Mouse (Mus musculus) gastrocnemius, adult 2 months (tissue): ENCODE measurements at regions not wholly inside any gene's neighbourhood (a gene's known extent, or its start where the extent isn't known, plus 50 kb on each side); places are given as distances from the start of the nearest gene placed in this dataset.

Experiments
- DNase-seq: peaks from one replicate; pipeline ENCODE4 v3.0.0; 2022
- H3K27ac ChIP-seq: fragments of 200-600 bp; 2 replicates; pipeline ENCODE4 v1.8.1; 2022; ENCODE audit warnings: mild to moderate bottlenecking
- H3K4me3 ChIP-seq: fragments of 200-600 bp; 2 replicates; pipeline ENCODE4 v1.8.1; 2022; ENCODE audit warnings: mild to moderate bottlenecking, moderate library complexity
- CTCF ChIP-seq: fragments of 200-600 bp; IDR thresholded peaks from 2 replicates; pipeline ENCODE4 v1.8.1; 2022; ENCODE audit warnings: antibody characterized with exemption, mild to moderate bottlenecking, moderate library complexity
- intact Hi-C: fragments of 180-260 bp; cut with DNase I; formaldehyde crosslinking; loops from one replicate; pipeline ENCODE4 v1.15.1; 2025

- intact Hi-C loops = no loop called here
- no peak overlapping the region for H3K27ac ChIP-seq
- H3K4me3 ChIP-seq = peak overlapping the region; percentile 33
- TF ChIP-seq CTCF = no peak
- DNase-seq = no peak
These were observed 497.1 kb downstream of the Efna5 start for GRCm38 (mm10) chr17:62384053-62384452.

DNA sequence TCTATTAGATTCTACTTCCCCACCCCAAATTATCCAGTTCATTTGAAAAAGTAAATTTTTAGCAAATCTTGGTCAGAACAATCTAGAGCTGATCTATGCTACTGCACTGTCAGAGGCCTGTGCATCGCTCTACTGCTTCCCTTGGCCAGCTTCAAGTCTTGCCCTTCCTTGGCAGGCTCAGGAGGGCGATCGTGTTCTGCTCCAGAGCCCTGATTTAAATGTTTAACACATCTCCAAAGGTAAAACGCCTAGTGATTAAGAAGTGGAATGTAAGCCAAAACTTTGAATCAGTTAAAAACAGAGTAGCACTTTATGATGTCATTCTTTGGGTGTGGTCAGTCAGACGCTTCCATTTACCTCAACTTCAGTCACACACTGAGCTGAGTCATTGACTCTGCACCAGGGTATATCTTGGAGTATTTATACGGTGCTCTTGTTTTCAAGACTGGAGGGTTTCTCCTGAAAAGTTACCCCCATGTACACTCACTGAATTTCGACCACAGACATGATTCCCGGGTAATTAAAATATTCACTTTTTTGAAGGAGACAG is 502.2 kb downstream of the Efna5 start:
- intact Hi-C loops = no loop called here
- no peak overlapping the region for H3K27ac ChIP-seq
- DNase-seq = no peak
- no peak overlapping the region for H3K4me3 ChIP-seq
- no peak for TF ChIP-seq CTCF

DNA sequence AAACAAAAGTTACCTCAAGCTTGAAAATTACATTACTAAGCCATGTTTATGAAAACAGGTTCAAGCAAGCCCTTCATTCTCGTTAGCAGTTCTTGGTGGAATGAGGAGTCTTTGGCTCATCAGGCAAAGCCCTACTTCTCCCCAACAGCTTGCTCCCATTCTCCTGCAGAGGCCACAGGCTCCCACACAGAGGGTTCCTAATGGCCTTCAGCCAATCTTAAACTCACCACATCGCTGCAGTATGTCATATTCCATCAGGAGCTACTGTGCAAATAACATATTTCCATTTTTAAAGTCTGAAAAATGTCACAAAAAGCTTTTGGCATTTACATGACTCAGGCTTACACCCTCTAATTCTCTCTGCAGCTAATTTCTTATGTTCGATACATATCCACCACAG is 512.0 kb downstream of the Efna5 start:
- TF ChIP-seq CTCF = no peak
- intact Hi-C loops = no loop called here
- DNase-seq = no peak

GRCm38 (mm10) chr17:62367937-62368336 is 513.2 kb downstream of the Efna5 start:
- Histone ChIP-seq H3K27ac (no peak overlapping the region), H3K4me3 (no peak overlapping the region)
- no peak for TF ChIP-seq CTCF
- intact Hi-C loops = no loop called here
- DNase-seq = no peak

More for the DNA sequence above, 512.0 kb downstream of the Efna5 start:
- no peak overlapping the region for H3K4me3 ChIP-seq
- no peak overlapping the region for H3K27ac ChIP-seq

GRCm38 (mm10) chr17:62358323-62358722 is 522.8 kb downstream of the Efna5 start:
- no peak overlapping the region for H3K27ac ChIP-seq
- no peak overlapping the region for H3K4me3 ChIP-seq
- no peak for TF ChIP-seq CTCF
- intact Hi-C loops = no loop called here
- no peak for DNase-seq

DNA sequence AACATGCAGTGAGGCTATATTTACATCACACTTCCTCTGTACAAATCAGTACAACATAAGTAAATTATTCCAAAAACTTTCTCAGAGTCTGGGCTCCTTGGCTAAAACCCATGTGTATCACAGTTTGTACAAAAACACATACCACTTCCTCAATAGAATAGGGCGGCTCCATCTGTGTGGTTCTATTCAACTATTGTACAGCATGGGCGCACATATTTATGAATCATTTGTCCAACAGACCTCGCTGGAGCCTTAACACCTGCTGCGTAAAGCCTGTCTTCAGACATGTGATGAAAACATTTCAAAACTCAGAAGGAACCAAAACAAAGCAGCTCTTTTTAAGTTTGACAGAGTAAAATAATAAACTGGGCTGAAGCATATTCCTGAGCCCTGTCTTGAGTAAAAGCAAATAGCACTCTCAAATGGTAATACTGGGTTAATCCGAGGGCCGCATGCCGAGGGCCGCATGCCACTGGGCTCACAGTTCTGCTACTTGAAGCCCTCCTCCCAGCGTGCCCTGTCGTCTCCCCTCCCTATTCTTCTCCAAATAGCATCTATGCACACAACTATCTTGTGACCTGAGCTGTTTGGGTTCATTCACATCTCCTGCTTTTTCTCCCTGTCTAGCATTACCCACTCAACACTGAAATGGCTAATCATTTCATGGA is 543.1 kb downstream of the Efna5 start:
- intact Hi-C loops = no loop called here
- DNase-seq = no peak
- Histone ChIP-seq H3K4me3 (no peak overlapping the region), H3K27ac (no peak overlapping the region)
- no peak for TF ChIP-seq CTCF

DNA sequence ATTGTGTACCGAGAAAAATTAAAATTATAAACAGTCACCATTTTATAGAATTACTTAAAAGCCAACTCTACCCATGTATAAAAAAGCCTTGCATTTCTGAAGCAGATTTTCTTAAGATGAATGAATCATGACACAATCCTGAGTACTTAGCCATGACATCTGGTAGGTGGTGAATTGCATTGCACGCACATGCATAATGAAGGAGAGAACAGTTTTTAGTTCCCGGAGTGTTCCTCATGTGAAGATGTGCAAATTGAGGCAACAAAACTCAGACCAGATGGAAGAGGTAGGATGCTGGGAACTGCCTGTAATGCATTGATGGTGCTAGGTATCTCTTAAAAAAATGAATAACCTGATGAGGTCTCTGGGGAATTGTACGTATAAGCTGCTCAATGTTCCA is 550.9 kb downstream of the Efna5 start:
- Histone ChIP-seq H3K4me3 (no peak overlapping the region), H3K27ac (no peak overlapping the region)
- intact Hi-C loops = no loop called here
- no peak for DNase-seq
- no peak for TF ChIP-seq CTCF

DNA sequence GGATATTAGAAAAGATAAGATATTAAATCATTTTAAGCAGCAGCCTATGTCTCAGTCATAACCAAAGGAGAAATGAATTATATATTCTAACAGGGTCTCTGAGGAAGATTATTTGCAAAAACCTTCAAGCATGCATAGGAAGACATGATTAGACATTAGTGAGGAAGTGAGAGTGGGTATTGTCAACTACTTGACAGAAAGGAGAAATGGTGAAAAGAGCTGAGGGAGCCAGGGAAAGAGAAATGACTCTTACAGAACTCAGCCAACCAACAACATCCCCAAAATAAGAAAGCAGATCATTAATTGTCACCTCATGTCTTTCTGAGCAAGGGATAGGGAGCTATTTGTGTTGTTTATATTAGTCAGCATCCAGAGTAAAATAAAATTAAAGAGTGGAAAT is 554.3 kb downstream of the Efna5 start:
- TF ChIP-seq CTCF = no peak
- no peak for DNase-seq
- no peak overlapping the region for H3K27ac ChIP-seq
- intact Hi-C loops = no loop called here
- no peak overlapping the region for H3K4me3 ChIP-seq

GRCm38 (mm10) chr17:62319033-62319432 is 562.1 kb downstream of the Efna5 start:
- intact Hi-C loops = no loop called here
- Histone ChIP-seq H3K27ac (no peak overlapping the region), H3K4me3 (no peak overlapping the region)
- no peak for DNase-seq
- TF ChIP-seq CTCF = no peak

DNA sequence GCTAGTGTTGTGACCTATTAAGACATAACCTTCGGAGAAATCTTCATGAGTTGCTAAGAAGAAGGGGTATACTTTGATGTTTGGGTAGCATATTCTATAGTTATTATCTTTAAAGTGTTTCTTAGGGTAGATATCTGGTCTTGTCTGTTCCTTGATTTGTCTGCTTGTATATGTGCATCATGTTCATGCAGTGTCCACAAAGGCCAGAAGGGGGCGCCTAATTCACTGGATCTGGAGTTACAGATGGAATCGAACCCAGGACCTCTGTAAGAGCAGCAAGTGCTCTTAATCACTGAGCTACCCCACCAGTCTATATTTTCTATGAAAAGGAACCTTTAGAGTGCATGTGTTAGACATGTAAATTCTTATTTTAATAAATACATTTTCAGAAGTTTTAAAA is 571.1 kb downstream of the Efna5 start:
- no peak overlapping the region for H3K4me3 ChIP-seq
- DNase-seq = no peak
- H3K27ac ChIP-seq = no peak overlapping the region
- peak; percentile 40; the same call in 1 of the 2 replicates for TF ChIP-seq CTCF
- intact Hi-C loops = no loop called here

DNA sequence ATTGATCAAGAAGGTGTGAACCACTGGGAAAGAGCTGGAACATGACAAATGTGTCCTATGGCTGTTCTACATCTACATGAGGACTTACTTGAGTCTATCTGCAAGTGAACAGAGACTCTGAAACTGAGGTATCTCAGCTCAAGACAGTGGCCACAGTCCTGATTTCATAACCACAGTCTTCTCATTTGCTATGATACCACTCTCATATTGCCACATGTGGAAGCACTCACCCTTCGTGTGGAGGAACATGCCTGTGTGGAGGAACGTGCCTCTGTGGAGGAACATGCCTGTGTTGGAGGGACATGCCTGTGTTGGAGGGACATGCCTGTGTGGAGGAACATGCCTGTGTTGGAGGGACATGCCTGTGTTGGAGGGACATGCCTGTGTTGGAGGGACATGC is 574.0 kb downstream of the Efna5 start:
- no peak for TF ChIP-seq CTCF
- DNase-seq = no peak
- intact Hi-C loops = no loop called here
- no peak overlapping the region for H3K27ac ChIP-seq
- H3K4me3 ChIP-seq = no peak overlapping the region

- no peak for TF ChIP-seq CTCF
- intact Hi-C loops = no loop called here
- no peak for DNase-seq
- Histone ChIP-seq H3K4me3 (no peak overlapping the region), H3K27ac (no peak overlapping the region)
These were observed 574.6 kb downstream of the Efna5 start for GRCm38 (mm10) chr17:62306524-62306923.

DNA sequence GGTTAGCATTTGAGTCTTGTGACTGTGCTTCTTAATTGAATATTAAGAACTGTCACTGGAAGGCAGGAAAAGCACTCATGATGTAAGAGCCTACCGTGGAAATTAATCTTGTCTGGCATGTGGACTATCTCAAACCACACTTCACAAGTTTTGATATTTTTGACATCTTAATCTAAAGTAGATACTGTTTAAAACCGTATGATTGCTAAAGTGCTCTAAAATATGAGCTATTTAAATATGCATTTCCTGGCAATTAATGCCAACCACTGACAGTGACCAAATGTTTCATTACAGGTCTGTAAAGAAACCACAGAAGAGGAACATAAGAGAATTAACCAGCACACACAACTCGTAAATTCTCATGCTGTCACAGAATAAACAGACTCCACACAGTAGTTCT is 576.0 kb downstream of the Efna5 start:
- Histone ChIP-seq H3K27ac (no peak overlapping the region), H3K4me3 (no peak overlapping the region)
- no peak for TF ChIP-seq CTCF
- intact Hi-C loops = no loop called here
- DNase-seq = no peak

- DNase-seq = no peak
- H3K27ac ChIP-seq = no peak overlapping the region
- intact Hi-C loops = no loop called here
These were observed 577.0 kb downstream of the Efna5 start for GRCm38 (mm10) chr17:62304073-62304472.

More at GRCm38 (mm10) chr17:62304073-62304472, 577.0 kb downstream of the Efna5 start:
- no peak for TF ChIP-seq CTCF
- H3K4me3 ChIP-seq = no peak overlapping the region
